In genomic region chr6:99042175-99042954, GRCm38 (mm10) we compare ENCODE assay signal across 1 mouse cellular context.
TF ChIP-seq lines count a peak whose summit lies in the region.

No protein-coding gene starts in this region.

TF ChIP-seq in CH12.LX, 34 proteins besides CTCF, POLR2A, EP300 and RAD21 (continued from another document):
- TF ChIP-seq ZNF384 (IDR thresholded peaks at IDR 0.05; ENCODE audit: low read depth, low read length) (no peak; the same call in 1 of the 2 replicates), CHD1 (IDR thresholded peaks at IDR 0.05; ENCODE audit: low read depth, low read length) (peak; percentile 93)
